Mouse (Mus musculus): Measurements from ENCODE around the gene Gm20532.

GRCm38 (mm10) chr2:26552066-26552465 lies 34.4 kb upstream of the Gm20532 start:
- TF ChIP-seq POLR2A (IDR thresholded peaks at IDR 0.05; ENCODE audit: low read depth, low read length) (no peak), CTCF (IDR thresholded peaks at IDR 0.05; ENCODE audit: extremely low read depth, insufficient read length, insufficient replicate concordance, low read depth, low read length) (no peak)

Measured in small intestine, adult 2 months (tissue).